Mouse (Mus musculus): ENCODE results near the gene Ermard.
"Not testable (repeated sequence)": the region's sequence is repeated elsewhere in the genome, so short reads cannot be mapped to it uniquely, and the experiment has no call there.

Gene Ermard

DNA sequence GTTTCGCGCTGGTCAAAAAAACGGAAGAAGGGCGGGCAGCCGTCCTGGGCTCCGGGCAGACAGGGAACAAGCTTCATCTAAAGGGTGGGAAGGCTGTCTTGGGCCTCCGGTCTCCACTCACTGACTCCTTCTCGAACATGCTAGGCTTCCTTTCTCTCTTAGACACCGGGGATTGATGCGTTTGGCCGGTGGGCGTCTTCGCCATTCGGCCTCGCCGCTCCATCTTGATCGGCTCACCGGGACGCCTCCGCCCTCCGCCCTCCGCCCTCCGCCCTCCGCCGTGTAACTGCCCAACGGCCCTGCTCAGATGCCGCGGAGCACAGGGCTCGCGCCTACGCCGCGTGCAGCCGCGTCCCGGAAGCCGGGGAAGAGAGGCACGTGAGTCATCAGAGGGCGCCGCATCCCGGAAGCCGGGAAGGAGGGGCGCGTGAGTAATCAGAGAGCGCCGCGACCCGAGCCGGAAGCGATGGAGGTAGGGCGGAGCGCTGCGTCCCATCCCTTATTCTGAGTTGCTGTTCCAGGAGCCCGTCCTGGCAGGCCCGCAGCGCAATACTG, at the start of gene Ermard, which contains the start of the genes Tcte3 and Gm3448:
Gene Ermard (plus strand): TSS at position 34 of the 555 bp plus-strand sequence.
Gene Tcte3 (minus strand): TSS at position 314 of the 555 bp plus-strand sequence.
Gene Gm3448 (minus strand): TSS at position 363 of the 555 bp plus-strand sequence.
- in situ Hi-C loops (cut with MboI, MseI): not testable (repeated sequence)

DNA sequence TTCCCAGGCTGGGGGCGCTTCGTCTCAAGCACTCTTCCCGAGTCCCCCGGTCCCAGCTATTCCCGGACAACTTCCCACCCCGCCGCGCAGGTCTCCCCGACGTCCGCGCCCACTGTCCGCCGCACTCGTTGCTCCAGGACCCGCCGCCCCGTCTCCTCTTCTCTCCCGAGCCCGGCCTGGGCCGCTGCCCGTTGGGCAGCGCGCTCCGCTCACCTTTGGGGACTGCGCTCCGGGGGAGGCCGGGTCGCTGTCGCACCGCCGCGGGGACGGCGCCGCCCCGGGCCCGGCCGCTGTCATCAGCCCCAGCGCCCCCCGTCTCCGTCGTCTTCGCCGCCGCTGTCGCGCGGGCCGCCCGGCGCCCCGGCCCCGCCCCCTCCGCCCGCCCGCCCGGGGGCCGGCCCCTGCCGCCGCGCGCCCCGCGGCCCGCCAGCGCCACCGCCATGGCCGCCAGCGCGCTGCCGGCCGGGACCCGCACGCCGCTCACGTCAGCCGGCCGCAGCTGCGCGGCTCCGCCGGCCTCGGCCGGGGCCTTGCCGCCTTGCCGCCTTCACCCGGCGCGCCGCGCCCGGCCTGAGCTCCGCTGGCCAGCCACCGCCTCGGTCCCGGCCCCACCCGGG, 48.4 kb upstream of the Ermard start:
- in situ Hi-C loops (cut with MboI, MseI): loop anchor here (5.0 to 25.0 kb wide), 3 partner anchors 35 to 720 kb away; partner anchors contain the start of genes 1600012H06Rik (in 1 of the 2), Chd1 (in 1 of the 2) and Wdr27 (in 1 of the 2)

DNA sequence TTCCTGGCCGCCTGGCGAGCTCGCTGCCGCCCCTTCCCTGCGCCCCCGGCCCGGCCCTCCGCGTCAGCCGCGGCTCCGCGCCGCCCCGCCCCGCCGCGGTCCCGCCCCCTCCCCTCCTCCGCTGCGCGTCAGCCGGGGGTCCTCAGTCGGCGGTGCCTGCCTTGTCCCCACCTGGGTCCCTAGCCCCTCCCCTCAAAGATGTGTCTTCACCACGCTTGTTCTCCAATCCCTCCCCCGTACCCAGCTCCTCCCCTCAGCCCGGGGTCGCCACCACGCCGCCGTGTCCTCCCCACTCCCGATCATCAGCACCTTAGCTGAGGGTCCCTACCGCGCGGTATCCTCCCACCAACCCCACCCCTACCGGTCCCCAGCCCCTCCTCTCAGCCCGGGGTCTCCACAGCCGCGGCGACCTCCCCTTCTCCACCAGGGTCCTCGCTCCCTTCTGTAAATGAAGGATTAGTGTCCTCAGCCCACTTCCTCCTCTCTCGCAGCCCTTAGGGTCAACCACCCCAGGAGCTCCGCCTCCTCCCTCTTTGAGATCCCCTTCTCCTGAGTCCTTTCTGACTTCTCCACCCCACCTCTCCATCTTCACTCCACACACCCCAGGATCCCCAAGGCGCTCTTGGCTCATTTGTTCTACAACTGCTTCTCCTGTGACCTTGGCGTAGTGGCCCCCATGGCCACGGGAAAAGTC, 47.7 kb upstream of the Ermard start:
- in situ Hi-C loops (cut with MboI, MseI): loop anchor here (5.0 to 25.0 kb wide), 3 partner anchors 36 to 719 kb away; partner anchors contain the start of genes 1600012H06Rik (in 1 of the 2), Chd1 (in 1 of the 2) and Wdr27 (in 1 of the 2)

DNA sequence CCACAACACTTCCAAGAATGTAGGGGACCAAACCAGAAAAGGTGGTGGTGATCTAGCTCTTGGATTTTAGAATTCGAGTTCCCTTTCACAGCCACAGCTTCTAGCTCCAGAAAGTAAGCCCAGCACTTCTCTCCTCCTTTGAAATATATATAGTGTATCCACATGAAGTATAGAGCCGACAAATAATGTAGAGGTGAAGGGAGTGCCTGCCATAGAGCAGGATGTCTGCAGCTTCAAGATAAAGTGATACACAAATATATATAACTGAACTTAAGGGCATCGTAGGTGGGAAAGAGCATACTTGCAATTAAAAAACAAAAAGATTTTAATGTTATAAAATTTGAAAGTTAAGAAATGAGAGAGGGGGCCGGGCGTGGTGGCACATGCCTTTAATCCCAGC, 46.9 kb upstream of the Ermard start:
- in situ Hi-C loops (cut with MboI, MseI): loop anchor here (5.0 to 25.0 kb wide), 3 partner anchors 37 to 718 kb away; partner anchors contain the start of genes 1600012H06Rik (in 1 of the 2), Chd1 (in 1 of the 2) and Wdr27 (in 1 of the 2)

DNA sequence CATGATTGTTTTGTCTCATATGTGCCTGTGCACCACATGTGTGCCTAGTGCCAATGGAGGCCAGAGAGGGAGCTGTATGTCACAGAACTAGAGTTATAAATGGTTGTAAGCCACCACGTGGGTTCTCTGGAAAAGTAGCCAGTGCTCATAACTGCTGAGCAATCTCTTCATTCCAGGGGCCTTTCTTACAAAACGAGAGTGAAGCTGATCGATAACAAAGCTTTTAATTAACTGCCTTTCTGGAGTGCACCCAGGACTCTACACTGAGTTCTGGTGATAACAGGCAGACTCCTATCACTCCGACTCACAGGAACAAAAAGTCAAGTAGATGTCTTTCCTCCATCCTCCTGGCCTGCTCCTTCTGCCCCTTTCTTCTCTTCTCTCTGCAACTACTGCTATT, 41.0 kb upstream of the Ermard start:
- in situ Hi-C loops (cut with MboI, MseI): not testable (repeated sequence)

DNA sequence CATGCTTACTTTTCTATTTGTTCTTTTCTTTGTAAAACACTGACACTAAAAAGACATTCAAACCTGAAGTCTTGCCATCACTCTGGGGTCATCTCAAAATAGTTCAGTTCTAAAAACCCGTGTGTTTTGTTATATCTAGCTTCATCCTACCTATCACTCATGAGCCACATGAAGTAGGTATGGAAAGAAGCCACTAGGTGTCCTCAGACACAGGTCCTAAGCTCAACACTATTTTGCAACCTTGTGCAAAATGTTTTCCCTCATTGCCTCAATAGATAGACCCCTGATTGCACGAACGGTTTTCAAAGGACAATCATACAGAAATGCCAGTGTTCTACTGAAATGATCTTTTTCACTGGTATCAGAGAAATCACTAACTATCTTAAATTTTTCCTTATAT, 31.9 kb upstream of the Ermard start:
- in situ Hi-C loops (cut with MboI, MseI): not testable (repeated sequence)

DNA sequence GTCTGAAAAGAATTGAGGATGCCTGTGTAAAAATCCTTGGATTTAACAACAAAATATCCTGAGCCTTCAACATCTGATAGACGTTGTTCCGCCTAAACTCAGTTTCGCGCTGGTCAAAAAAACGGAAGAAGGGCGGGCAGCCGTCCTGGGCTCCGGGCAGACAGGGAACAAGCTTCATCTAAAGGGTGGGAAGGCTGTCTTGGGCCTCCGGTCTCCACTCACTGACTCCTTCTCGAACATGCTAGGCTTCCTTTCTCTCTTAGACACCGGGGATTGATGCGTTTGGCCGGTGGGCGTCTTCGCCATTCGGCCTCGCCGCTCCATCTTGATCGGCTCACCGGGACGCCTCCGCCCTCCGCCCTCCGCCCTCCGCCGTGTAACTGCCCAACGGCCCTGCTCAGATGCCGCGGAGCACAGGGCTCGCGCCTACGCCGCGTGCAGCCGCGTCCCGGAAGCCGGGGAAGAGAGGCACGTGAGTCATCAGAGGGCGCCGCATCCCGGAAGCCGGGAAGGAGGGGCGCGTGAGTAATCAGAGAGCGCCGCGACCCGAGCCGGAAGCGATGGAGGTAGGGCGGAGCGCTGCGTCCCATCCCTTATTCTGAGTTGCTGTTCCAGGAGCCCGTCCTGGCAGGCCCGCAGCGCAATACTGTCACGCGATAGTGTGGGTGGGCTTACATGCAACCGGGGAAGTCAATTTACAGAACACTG, 31.1 kb upstream of the Ermard start, which contains the start of gene Gm3435:
Gene Gm3435 (plus strand): TSS at position 471 of the 708 bp plus-strand sequence.
- in situ Hi-C loops (cut with MboI, MseI): not testable (repeated sequence)

DNA sequence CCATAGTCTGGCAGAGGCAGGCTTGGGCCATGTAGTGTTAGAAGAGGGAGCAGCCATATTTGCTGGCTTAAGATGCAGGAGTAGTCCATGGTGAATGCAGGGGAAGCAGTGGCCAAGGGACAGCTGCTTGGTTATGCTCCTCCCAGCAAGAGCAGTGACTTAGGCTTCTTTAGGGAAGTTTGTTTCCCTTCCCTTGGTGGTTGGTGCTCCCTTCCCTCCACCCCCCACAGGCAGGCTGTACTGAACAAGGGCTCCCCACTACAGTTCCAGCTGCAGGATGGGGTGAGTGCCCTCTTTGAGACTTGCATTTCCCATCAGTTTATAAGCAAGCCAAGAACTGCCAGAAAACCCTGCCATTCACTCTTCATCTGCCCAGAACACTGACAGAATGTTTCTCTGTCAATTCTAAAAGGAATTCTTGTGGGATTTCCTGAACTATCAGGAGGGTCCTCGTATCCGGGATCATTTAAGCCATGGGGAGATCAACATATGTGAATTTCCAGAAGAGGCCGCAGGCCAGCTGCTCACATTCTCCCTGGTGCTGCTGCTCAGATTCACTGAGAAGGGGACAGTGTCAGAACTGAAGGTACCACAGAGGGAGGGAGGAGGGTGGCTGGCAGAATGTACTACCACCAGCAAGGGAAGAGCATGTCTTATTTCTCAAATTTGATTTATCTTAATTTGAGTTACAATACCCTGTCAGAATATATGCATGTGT, 19.3 kb upstream of the Ermard start:
- in situ Hi-C loops (cut with MboI, MseI): not testable (repeated sequence)

DNA sequence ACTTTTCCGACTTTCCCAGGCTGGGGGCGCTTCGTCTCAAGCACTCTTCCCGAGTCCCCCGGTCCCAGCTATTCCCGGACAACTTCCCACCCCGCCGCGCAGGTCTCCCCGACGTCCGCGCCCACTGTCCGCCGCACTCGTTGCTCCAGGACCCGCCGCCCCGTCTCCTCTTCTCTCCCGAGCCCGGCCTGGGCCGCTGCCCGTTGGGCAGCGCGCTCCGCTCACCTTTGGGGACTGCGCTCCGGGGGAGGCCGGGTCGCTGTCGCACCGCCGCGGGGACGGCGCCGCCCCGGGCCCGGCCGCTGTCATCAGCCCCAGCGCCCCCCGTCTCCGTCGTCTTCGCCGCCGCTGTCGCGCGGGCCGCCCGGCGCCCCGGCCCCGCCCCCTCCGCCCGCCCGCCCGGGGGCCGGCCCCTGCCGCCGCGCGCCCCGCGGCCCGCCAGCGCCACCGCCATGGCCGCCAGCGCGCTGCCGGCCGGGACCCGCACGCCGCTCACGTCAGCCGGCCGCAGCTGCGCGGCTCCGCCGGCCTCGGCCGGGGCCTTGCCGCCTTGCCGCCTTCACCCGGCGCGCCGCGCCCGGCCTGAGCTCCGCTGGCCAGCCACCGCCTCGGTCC, 17.0 kb upstream of the Ermard start:
- in situ Hi-C loops (cut with MboI, MseI): not testable (repeated sequence)

DNA sequence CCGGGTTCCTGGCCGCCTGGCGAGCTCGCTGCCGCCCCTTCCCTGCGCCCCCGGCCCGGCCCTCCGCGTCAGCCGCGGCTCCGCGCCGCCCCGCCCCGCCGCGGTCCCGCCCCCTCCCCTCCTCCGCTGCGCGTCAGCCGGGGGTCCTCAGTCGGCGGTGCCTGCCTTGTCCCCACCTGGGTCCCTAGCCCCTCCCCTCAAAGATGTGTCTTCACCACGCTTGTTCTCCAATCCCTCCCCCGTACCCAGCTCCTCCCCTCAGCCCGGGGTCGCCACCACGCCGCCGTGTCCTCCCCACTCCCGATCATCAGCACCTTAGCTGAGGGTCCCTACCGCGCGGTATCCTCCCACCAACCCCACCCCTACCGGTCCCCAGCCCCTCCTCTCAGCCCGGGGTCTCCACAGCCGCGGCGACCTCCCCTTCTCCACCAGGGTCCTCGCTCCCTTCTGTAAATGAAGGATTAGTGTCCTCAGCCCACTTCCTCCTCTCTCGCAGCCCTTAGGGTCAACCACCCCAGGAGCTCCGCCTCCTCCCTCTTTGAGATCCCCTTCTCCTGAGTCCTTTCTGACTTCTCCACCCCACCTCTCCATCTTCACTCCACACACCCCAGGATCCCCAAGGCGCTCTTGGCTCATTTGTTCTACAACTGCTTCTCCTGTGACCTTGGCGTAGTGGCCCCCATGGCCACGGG, 16.4 kb upstream of the Ermard start:
- in situ Hi-C loops (cut with MboI, MseI): loop anchor here in 1 of 2 experiments (5.0 kb wide), 1 partner anchor 72 kb away; no protein-coding TSS in a partner anchor

DNA sequence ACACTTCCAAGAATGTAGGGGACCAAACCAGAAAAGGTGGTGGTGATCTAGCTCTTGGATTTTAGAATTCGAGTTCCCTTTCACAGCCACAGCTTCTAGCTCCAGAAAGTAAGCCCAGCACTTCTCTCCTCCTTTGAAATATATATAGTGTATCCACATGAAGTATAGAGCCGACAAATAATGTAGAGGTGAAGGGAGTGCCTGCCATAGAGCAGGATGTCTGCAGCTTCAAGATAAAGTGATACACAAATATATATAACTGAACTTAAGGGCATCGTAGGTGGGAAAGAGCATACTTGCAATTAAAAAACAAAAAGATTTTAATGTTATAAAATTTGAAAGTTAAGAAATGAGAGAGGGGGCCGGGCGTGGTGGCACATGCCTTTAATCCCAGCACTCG, 15.5 kb upstream of the Ermard start:
- in situ Hi-C loops (cut with MboI, MseI): loop anchor here in 1 of 2 experiments (5.0 kb wide), 1 partner anchor 73 kb away; no protein-coding TSS in a partner anchor

DNA sequence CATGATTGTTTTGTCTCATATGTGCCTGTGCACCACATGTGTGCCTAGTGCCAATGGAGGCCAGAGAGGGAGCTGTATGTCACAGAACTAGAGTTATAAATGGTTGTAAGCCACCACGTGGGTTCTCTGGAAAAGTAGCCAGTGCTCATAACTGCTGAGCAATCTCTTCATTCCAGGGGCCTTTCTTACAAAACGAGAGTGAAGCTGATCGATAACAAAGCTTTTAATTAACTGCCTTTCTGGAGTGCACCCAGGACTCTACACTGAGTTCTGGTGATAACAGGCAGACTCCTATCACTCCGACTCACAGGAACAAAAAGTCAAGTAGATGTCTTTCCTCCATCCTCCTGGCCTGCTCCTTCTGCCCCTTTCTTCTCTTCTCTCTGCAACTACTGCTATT, 9.6 kb upstream of the Ermard start:
- in situ Hi-C loops (cut with MboI, MseI): loop anchor here in 1 of 2 experiments (5.0 kb wide), 1 partner anchor 64 kb away; no protein-coding TSS in a partner anchor

DNA sequence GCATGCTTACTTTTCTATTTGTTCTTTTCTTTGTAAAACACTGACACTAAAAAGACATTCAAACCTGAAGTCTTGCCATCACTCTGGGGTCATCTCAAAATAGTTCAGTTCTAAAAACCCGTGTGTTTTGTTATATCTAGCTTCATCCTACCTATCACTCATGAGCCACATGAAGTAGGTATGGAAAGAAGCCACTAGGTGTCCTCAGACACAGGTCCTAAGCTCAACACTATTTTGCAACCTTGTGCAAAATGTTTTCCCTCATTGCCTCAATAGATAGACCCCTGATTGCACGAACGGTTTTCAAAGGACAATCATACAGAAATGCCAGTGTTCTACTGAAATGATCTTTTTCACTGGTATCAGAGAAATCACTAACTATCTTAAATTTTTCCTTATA, 553 bp upstream of the Ermard start:
- in situ Hi-C loops (cut with MboI, MseI): not testable (repeated sequence)

DNA sequence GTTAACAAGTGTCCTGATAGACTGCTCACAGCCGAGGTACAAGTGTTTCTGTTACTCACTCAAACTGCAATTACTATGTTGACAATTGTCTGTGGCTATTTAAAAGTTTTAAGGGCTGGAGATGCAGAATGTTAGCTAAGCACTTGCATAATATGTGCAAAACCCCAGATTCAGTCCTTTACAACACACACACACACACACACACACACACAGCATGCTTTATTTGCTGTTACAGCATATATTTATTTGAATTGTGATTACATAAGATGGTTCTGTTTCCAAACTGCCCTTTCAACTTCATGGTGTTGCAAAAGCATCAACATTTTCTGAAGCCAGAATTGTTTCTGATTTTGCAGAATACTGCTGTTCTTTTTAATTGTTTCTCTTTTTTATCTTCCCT, 9.3 kb downstream of the Ermard start:
- in situ Hi-C loops (cut with MboI, MseI): not testable (repeated sequence)

DNA sequence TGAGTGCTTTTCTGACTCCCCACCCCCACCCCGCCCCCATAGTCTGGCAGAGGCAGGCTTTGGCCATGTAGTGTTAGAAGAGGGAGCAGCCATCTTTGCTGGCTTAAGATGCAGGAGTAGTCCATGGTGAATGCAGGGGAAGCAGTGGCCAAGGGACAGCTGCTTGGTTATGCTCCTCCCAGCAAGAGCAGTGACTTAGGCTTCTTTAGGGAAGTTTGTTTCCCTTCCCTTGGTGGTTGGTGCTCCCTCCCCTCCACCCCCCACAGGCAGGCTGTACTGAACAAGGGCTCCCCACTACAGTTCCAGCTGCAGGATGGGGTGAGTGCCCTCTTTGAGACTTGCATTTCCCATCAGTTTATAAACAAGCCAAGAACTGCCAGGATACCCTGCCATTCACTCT, 11.8 kb downstream of the Ermard start:
- in situ Hi-C loops (cut with MboI, MseI): not testable (repeated sequence)

DNA sequence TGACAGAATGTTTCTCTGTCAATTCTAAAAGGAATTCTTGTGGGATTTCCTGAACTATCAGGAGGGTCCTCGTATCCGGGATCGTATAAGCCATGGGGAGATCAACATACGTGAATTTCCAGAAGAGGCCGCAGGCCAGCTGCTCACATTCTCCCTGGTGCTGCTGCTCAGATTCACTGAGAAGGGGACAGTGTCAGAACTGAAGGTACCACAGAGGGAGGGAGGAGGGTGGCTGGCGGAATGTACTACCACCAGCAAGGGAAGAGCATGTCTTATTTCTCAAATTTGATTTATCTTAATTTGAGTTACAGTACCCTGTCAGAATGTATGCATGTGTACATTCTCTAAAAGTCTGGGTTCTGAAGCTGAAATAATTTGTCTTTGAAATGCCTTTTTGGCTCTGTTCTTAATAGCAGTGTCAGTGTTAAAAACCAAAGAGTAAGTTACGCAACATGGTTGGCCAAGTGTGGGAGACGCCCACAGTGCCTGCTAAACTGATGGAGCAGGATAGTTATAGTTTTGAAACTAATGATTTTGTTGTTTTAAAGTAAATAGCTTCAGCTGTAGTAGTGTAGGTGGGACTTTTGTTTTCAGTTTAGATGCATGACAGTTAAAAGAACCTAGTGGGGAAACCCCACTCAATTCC, 12.3 kb downstream of the Ermard start:
- in situ Hi-C loops (cut with MboI, MseI): not testable (repeated sequence)

DNA sequence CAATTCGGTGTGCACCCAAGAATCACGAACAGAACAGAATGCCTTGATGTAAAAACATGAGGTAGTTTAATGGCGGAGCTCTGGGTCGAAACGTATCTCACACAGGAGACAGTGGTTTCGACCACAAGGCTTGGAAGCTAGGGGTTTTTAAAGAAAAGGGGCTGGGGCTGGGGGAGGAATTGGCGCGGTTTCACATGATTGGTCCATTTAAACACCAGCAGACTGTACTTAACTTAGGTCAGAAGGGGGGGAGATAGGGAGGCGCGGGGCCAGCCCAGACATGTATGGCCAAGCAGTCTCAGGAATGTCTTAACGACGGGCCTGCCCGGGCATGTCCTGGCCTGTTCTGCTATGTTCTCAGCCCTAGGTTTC, 12.8 kb downstream of the Ermard start:
- in situ Hi-C loops (cut with MboI, MseI): not testable (repeated sequence)

DNA sequence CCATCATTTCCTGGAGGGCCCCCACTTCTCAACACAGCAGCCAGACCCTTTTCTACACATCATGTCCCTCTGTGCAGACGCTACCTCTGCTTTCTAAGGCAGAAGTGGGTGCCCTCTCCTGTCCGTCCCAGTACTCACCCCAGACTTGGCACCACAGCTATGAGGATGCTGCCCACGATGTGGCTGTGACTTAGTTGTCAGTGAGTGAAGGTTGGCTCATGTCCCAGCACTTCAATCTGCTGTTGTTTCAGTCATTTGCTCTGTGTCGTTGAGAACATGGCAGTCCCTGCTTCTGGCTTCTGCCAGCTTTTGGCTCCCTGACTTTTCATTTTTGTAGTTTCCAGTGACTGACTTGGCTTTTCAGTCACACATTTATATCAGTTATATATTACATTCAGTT, 14.9 kb downstream of the Ermard start:
- in situ Hi-C loops (cut with MboI, MseI): loop anchor here (5.0 kb wide), 3 partner anchors 39 to 74 kb away; no protein-coding TSS in a partner anchor

DNA sequence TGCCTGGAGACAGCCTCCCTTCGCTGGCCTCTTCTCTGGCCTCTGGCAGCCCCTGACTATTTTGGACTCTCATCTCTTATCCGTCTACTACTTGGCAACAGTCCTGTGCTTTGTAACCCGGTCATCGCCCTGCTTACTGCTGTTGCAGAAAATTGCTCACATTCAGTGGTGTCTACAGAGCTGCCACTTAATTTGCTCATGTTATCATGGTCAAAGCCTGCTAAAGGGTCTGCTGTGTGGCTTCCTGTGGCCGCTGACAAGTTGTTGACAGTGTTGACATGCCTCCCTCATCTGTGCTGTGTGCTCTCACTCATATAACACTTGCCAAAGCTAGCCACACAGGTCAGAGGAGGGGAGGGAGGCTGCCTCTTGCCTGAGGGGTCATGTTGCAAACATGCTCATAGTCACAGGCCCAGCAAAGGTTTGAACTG, 17.2 kb downstream of the Ermard start:
- in situ Hi-C loops (cut with MboI, MseI): loop anchor here (5.0 kb wide), 3 partner anchors 41 to 76 kb away; no protein-coding TSS in a partner anchor
